Mouse (Mus musculus) cerebellum, adult 11 months (tissue): ENCODE results near the gene Zfp423.

ENCODE experiments used
- DNase-seq: peaks from one replicate; pipeline ENCODE4 v3.0.0; 2022

Gene Zfp423

DNA sequence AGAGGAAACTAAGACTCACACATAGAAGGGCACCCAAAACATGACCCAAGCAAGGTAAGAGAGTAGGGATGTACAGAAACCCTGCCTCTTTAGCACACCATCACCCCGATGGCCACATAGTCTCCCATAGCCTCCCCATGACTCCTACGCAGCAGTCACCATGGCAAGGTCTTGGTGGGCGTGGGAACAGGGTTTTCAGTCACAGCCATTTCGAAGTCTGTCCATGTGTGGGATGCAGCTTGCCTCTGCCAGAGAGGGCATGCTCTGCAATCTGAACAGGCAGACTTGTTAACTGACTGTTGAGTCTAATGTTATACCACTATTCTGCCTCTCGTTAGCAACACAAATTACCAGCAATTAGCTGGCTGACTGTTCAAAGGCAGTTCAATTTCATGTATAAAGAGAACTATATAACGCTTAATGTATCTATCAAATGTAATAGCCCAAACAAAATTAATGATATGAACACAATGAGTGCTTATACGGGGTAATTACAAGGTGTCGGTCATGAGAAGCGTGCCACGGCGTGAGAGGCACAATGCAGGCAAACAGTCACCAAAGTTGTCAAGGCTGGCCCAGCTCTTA lies 218.4 kb downstream of the Zfp423 start:
- no peak for DNase-seq

DNA sequence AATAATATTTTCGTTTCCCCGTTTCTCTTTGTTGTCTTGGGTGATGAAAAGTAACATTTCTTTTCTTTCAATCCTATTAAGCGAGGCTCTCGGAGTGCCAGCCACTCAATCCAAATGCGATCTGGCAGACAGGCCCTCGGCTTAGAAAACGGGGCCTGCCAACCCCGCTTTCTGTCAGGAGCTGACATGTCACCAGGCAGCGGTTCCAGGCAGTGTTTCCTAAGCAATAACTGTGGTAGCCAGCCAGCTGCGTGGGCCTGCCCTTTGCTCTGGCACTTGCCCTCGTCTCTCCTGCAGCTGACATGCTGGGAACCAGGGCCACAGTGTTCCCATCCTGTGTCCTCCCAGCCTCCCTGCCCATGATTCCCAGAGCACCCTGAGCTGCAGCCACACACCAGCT lies 221.5 kb downstream of the Zfp423 start:
- DNase-seq: no peak

DNA sequence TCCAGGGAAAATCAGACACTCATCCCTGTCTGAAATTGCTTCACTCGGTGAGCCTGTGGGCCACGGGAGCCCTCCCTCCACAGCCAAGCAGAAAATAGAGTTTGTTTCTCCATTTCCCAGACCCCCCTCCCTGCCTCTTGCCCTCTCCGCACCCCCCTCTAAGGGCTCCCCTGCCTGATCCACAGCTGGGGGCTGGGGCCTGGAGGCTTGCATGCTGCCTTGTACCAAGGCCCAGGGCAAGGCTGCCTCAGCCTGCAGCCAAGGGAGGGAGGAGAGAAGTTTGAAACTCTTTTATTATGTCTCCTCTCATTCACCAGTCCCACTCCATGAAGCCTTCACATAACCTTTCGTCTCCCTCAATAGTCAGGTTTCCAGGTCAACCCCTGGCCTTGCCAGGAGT lies 224.5 kb downstream of the Zfp423 start:
- no peak for DNase-seq

DNA sequence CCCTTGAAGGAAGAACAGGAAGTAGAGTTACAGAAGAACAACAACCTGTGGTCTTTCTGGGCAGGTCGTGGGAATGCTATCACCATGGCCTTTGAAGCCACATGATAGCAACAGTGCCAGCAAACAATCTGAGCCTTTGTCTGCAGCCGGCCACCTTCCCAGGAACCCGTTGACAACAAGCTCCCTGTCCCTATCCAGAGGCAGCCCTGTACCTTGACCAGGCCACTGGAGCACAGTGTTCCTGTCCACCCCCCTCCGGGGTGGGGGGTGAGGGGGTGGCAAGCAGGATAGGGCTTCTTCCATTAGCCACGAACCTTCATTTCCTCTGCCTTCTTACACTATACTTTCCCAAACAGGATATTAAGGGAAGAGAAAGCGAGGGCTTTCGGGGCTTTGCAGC lies 224.9 kb downstream of the Zfp423 start:
- no peak for DNase-seq

DNA sequence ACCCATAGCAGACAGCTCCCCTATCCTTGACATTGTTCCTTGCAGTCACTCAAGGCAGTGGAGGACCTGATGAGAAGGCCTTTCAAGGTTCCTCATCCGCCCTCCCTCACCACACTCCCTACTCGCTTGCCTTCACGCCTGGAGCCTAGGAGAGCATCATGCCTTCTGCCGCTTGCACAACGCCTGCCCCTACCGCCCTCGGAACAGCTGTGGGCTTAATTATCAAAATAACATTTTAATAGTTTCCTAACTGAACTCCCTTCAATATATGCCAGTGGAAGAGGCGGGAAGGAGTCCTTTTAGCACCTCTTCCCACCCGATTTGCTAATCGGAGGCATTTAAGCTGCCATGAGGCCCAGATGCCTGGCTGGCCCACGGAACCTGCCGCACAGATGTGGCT lies 228.3 kb downstream of the Zfp423 start:
- DNase-seq: no peak

DNA sequence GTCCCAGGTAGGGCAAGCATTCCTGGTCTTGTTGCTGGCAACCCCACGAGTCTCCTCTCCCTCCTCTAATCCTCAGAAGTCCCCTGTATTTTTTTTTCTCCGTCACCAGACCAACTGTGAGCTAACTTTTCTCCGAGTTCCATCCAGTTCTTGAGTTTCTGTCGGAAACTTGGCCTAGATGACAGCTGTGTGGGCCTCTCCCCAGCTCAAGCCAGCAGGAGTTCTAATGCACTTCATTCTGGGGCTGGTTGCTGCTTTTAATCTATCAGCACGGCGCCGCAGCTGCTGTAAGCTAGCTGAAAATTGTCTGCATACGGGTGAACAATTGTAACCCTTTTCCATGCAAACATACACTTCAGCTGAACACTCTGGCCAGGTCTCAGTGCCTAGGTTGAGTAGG lies 236.4 kb downstream of the Zfp423 start:
- DNase-seq: no peak

DNA sequence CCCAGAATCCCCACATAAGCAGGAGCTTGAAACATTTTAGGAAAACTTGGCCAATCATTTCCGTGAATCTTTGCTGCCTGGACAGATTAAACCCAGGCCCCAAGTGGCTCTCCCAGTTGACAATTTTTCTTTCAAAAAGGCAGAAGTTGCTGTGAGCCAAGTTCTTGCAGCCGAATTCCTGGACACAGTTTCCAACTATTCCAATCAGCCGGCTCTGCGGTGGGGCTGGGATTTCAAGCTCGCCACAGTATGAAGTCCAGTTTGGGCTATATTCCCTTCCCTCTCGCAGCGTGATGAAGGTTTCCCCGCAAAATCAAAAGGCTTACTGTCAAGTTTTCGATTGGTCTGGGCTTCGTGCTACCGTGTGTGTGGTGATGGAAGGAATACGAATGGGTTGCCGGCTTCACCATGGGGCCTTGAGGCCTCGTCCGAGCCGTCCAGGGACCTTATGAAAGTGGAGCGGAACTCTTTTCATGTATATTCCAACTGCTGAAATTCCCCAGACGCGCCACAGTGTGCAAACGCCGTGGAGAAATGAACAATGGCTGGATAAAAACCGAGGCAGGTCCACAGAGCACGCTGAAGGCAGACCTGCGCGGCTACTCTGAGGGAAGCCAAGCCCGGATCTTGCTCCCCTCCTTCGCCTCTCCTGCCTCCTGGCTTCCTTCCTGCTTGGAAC lies 240.1 kb downstream of the Zfp423 start:
- no peak for DNase-seq

DNA sequence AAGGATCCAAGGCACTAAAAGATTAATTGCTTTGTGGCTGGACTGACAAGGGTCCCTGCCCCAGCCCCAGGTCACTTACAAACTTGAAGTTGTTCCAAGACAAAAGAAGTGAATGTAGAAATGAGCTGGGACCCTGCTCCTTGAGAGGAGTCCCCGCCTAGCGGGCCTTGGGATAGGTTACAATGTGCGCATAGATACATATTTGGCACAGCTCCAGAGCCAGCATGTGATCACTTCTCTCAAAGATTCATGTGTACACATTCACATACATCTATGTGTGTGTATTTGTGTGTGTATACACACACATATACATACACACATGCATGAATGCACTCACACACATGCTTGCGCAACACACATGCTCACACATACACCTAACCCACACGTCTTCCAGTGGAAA lies 241.9 kb downstream of the Zfp423 start:
- DNase-seq: no peak

DNA sequence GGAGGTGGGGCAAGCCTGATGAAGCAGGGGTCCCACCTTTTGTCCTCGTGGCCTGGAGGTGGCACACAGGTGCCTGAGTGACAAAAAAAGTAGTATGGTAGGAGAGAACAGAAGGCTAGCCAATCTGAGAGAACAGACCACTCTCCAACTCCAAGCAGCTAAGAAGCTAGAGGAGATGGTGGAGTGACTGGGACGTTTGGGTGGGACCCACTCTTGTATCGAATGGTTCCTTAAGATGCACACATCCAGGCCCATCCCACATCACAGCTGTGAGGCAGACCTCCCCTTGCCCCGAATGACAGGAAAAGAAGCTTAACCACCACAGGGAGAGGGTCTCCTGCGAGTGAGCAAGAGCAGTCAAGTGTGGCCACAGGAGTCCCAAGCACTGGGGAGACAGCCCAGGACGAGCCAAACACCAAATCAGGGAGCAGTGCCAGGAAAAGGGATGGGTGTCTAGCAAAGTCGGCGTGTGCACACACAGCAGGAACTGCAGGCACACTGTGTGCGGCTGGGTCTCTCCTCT lies 242.6 kb downstream of the Zfp423 start:
- DNase-seq: no peak

DNA sequence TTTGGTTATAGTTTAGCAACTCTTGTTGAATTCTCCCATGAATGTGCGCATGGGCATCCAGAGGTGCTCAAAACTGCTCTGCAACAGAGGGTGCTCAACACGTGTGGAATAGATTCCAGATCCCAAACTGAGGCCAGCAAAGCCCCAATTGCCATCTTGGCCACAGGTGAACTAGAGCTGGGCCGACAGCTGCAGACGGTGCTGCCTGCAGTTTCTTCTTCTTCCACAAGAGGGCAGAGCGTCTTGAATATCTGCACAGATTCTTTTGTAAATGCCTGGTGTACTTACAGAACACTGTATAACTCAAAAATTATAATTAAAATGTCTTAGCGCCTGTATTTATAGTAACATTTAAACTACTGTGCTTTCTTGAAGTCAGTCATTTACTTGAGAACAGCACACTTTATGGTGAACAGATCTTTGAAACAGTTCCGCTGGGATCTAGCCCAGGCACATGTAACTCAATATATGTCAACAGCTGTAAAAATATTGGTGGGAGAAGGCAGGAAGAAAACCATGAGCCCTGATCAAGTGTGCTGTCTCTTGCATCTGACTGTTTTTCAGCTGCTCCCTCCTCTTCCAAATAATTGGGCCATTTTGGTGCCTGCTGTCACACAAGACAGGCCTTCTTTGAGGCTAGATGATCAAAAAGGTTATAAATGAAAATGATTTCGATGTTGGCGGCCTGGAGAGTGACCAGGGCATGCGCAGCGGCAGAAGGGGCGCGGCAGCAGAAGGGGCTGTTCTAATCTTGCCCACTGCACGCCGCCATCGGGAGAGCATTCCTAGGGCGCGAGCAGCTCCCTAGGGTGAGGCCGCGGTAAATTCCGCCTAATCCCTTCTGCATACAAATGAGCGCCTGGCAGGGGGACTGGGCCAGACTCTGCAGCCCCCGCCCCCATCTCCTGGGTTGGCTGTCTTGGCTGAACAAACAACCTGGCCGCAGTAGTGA lies 243.4 kb downstream of the Zfp423 start:
- DNase-seq: peak; percentile 73

DNA sequence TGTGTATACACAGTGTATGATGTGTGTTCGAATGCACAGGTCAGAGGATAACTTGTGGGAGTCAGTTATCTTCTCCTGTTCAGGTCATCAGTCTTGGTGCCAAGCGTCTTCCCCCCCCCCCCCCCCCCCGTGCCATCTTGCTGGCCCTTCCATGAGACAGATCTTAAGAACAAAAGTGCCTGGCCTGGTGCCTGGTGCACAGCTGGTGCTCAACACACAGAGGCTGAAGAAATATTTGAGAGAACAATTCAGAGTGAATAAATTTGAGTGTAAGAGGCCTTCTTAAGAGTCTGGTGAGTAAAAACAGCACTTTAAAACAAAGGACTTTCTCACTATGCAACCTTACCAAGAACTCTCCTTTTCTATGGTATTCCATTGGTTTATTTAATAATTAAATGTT lies 245.4 kb downstream of the Zfp423 start:
- DNase-seq: no peak

DNA sequence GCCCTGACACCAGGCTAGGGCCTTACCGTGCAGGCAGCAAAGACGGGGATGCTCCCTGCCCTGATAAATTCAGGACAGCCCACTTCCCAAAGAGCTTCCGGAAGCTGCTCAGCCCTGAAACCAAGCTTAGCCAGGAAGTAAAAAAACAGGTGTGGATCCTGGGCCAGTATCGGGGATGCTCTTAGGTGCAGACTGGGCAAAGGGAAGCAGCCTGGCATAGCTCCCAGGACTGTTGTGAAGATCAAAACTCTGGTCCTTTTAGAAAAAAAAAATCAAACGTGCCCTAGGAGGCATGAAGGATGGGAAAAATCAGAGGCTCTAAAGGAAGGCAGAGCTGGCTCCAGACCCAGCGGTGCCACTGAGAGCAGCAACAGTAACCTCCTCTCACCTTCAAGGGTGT lies 247.4 kb downstream of the Zfp423 start:
- DNase-seq: no peak

DNA sequence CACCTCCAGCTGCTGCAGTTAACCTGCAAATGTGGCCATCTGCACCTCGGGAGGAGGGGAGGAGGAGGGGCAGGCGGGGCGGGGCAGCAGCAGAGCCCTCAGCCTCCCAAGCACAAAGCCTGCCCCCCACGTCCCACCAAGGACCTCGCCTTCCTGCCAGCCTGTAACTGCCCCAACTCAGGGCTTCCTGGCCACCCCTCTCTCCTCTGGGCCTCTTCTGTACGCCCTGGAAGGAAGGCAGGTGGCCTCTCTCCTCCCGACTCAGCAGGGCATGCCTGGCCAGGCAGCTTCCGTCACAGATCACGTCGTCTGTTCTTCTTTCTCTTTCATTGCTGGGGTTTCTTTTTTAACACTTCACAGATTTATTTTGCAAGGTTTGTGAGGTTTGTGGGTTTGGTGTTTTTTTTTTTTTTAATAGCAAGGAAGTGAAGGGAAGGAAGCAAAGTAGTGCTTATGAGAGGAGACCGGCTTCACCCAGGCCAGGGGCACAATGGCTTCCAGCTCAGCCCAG lies 251.2 kb downstream of the Zfp423 start:
- no peak for DNase-seq

DNA sequence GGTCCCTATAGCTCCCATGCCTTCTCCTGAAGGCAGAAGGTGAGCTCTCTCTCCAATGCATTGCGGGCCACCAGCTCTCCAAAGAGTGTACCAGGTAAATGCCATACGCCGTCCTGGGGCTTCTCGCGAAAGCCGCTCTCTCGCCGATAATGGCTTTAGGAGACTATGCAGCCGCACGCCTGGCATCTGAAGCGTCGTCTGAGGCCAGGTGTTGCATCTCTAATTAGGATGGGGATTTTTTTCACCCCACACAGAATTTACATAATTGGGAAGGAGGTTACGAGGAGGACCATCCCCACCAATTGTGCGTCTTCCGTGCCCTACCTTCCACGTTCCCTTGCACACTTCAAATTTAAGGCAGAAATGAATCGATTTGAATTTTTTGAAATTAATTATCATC lies 252.2 kb downstream of the Zfp423 start:
- DNase-seq: no peak

DNA sequence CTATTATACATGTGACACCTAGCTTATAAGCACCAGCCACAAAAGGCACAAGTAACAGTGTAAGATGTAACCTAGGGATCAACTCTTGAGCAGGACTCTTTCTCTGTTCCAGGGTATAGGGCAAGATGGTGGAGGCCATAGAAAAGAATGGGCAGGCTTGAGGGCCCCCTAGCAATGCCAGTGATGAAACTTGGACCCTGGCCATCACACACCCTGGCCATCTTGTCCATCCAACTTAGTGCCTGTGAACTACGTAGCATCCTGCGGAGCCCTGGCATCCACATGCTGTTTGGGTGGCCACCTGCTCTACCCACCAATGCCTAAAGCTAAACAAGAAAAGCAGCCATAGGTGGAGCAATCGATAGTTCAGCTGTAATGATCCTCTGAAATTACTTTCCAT lies 254.6 kb downstream of the Zfp423 start:
- DNase-seq: no peak

DNA sequence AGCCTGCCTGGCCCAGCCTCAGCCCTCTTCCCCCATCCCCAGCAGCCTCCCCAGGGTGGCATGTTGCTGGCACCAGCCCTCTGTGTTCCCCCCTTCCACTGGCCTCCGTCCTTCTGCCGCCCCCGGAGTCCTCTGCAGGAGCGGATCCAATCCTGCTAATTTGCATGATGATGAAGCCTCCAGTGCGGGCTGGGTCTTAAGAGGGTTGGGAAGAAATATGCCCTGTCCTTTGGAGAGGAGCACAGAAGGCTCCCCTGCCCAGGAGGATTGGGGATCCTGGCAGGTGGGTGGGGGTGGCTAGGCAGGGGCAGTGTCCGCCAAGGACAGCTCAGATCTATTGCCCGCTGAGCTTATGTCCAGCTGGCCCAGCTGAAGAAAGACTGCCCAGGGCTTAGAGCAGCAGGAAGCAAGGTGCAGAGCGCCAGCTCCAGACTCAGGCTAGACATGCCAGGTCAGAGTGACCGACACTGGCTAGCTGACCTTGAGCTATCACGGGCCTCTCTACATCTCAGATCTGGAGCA lies 256.5 kb downstream of the Zfp423 start:
- peak; percentile 46 for DNase-seq

DNA sequence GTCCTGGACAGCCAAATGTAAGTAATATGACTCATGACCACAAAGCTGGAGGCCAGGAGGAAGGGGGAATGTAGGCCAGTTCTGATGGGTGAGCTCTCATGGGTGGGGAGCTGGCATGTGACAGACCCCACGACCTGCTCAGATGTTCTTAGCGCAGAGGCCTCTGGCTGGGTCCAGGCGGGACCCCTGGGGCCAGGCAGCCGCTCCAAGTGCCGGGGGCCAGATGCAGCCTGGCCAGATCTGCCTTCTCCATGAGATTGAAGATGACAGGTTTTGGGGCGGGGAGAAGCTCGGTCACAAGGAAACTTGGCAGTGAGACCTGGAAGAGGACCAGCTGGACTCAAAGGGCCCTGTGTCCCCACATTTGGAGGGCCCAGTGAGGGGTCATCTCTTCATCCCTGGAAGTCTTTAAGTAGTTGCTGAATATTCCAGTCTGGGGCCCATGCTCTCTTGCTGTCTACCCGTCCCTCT lies 257.3 kb downstream of the Zfp423 start:
- peak; percentile 63 for DNase-seq

DNA sequence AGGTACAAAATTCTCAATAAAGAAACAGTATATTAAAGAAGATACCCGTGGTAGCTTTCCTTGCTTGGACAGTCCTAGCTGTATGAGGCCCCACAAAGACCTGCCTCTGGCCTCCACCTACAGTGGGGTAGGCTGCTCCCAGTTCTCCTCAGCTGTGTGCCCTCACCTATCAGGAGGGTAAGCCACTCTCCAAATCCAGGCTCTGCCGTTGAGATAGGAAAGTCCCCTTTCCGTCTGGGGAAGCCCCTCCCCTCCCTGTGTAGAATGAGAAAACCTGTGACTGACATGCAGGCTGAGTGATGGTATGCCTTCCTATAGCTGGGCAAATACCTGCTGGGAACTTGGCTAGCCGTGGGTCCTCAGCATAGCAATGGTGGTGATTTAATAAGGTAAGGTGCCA lies 257.8 kb downstream of the Zfp423 start:
- no peak for DNase-seq

DNA sequence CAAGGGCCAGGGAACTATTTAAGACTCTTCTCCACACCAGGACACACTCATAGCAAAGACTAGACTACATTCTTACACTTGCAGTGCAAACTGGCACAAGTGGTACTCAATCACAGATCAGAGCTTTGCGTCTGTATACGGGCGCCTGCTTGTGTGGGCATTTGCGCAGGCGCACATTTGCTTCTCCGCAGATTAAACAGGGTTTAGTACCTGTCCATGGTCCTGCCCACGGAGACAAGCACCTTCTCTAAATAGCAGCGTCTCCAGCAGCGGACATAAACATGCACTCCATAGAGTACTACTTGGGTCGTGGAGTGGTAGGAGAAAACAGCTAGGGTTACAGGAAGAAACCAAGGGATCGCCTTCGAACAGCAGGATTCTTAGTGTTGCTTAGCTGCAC lies 259.1 kb downstream of the Zfp423 start:
- DNase-seq: no peak

DNA sequence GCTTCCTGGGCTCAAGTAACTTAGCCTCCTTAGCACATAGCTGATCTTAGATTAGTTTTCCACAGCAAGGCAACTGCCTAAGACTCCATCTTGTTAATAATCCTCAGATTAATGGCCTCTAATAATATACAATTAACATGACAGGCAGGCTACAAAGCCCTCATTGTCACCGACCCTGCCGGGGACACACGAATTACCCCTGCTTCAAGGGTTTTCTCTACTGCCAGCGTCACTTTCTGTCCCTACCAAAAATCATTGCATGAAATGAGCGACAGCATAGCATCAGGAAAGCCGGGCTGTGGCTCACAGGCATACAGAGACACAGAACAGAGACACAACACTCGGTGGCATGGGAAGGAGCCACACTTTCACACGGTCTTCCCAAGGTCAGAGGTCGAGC lies 262.3 kb downstream of the Zfp423 start:
- no peak for DNase-seq

DNA sequence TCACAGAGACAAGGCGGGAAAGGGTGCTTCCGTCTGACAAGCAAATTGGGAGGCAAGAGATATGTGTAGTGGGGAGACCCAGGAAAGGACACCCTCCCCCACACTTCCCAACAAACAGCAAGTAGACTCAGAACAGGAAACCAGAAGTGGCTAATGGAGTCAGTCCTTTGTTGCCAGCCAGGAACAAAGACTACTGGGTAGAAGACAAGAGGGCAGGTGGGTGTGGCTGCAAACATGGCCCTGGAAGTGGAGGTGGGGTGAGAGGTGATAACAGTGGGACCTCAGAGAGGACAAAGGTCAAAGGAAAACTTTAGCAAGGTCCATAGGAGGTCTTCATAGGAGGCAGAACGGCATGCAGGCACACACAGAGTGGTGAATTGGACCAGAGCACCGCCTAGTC lies 265.7 kb downstream of the Zfp423 start:
- DNase-seq: no peak

DNA sequence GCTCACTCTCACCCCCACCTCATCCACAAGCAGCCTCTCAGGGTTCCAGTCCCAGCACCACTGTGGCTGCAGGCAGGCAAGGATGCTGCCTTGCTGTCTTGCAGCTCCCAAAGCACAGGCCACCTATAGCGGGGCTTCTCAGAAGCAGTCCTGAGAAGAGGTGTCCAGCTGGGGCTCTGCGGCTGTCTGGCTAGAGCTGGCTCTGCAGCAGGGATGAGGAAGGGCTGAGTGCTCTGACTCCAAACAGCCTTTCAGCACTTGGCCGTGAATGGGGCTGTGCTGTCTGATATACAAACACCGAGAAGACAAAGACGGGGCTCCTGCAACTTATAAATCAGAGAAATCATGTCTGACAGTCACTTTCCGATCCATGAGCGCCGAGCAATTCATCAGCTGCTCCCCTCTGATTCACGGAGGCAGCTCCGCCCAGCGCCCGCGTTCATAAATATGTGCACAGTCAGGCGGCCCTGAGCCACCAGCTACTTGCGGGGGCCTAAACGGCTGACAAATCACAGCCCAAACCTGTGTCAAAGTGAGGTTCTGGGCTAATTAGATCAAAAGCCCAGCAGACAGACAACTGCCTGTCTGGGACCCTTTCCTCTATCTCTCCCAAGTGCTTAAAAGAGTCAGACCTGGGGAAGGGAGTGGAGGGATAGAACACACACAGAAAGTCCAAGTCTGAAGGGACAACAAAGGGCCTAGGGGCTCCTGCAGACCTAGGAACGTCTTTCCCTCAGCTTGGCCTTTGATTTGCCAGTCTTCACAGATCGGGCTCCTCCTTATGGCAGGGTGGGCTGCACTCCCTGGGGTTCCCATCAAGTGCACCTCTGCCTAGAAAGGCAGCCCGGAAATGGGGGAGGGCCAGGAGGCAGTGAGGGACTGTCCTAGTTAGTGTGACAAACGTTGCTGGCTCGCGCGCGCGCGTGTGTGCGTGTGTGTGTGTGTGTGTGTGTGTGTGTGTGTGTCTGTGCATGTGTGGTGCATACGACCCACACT lies 269.0 kb downstream of the Zfp423 start:
- DNase-seq: no peak
